8 mouse cellular contexts compared by ENCODE assay signal in the genomic region with DNA sequence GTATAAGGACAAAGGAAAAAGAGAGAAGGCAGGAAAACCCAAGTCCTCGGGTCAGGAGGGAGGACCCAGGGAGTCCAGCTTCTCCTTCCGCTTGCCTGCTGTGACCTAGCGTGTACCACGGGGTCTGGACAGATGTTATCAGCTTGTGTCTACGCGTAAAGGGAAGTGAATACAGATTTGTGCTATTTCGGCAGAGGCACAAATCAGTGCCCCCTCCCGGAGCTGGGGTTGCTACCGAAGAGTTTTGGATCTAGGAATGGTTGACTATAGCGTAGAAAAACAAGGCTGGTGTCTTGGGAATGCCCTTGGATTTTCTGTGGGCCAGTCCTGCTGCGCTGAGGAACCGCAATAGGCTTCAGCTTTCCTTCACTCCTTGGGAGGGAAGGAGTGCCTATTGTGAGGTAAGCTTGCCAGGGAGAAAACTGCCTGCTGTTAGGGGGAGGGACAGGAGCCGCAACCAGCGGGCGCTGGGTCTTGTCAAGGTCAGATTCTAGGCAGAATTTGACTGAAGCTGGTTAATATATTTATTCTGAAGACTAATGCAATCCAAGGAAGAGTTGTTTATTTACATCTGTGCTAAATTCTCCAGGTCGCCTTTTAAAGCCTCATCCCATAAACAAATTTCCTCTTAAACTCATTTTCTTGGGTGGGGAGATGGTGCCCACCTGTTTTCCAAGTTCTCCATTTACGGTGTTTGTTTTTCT. TPM values are rescaled to one million over a fixed set of nuclear protein-coding genes. Genes with fewer than 3 reads are reported as not detected.
DNase-seq lines count a peak whose midpoint lies in the region; ATAC-seq and TF ChIP-seq lines count a peak whose summit lies in the region.

No protein-coding gene starts in this region.

- ATAC-seq in heart, embryonic 16.5 days (replicated peaks; ENCODE audit: extremely low read depth, insufficient read depth, low FRiP score): peak; percentile 77
- peak; percentile 92 for ATAC-seq in neural tube, embryonic 12.5 days (ENCODE audit: low FRiP score, low read depth)

- TF ChIP-seq POLR2A in lung, adult 2 months (IDR thresholded peaks at IDR 0.05; ENCODE audit: borderline replicate concordance, extremely low read depth, low read depth, low read length): peak; percentile 21; the same call in 1 of the 2 replicates

- peaks cover 31% of the 10 kb centered on the region for H3K4me1 ChIP-seq in forebrain, embryonic 10.5 days
- no peaks in the 10 kb centered on the region for H3K4me1 ChIP-seq in heart, embryonic 16.5 days (ENCODE audit: control insufficient read depth, insufficient read depth, low read length)
- H3K4me1 ChIP-seq in lung, adult 2 months (ENCODE audit: control insufficient read depth, insufficient read depth, low read length): no peaks in the 10 kb centered on the region
- peaks cover 12% of the 10 kb centered on the region for H3K4me1 ChIP-seq in neural tube, embryonic 12.5 days

- H3K9me3 ChIP-seq in forebrain, embryonic 10.5 days: no peaks in the 10 kb centered on the region
- H3K9me3 ChIP-seq in heart, embryonic 16.5 days (replicated peaks; ENCODE audit: control insufficient read depth, low read length): no peaks in the 10 kb centered on the region
- no peaks in the 10 kb centered on the region for H3K9me3 ChIP-seq in neural tube, embryonic 12.5 days

- peak overlapping the region; percentile 88 for H3K4me2 ChIP-seq in heart, embryonic 16.5 days (ENCODE audit: low read depth, low read length)
- peak overlapping the region; percentile 63 for H3K4me2 ChIP-seq in neural tube, embryonic 12.5 days (replicated peaks)

- no peak for TF ChIP-seq CTCF in lung, adult 2 months (IDR thresholded peaks at IDR 0.05; ENCODE audit: insufficient read depth, low read length)

- peak overlapping the region; percentile 83 for H3K27ac ChIP-seq in forebrain, embryonic 10.5 days
- H3K27ac ChIP-seq in heart, embryonic 16.5 days (ENCODE audit: low read length): peak overlapping the region; percentile 70
- no peak overlapping the region for H3K27ac ChIP-seq in neural tube, embryonic 12.5 days

- WGBS in forebrain, embryonic 10.5 days: 4% methylated on average over 17 of the region's 17 CpGs
- 2% methylated on average over 17 of the region's 17 CpGs for WGBS in heart, embryonic 16.5 days
- 3% methylated on average over 17 of the region's 17 CpGs for WGBS in lung, adult 2 months
- 3% methylated on average over 17 of the region's 17 CpGs for WGBS in neural tube, embryonic 12.5 days

- H3K36me3 ChIP-seq in forebrain, embryonic 10.5 days (replicated peaks): peaks cover 59% of the 10 kb centered on the region
- no peaks in the 10 kb centered on the region for H3K36me3 ChIP-seq in heart, embryonic 16.5 days (ENCODE audit: control insufficient read depth, insufficient read depth)
- H3K36me3 ChIP-seq in neural tube, embryonic 12.5 days: no peaks in the 10 kb centered on the region

- H3K27me3 ChIP-seq in forebrain, embryonic 10.5 days (ENCODE audit: poor library complexity, severe bottlenecking): no peaks in the 10 kb centered on the region
- H3K27me3 ChIP-seq in heart, embryonic 16.5 days (ENCODE audit: control insufficient read depth, insufficient read depth, low read length): no peaks in the 10 kb centered on the region
- no peaks in the 10 kb centered on the region for H3K27me3 ChIP-seq in neural tube, embryonic 12.5 days (replicated peaks)

- peak overlapping the region; percentile 81 for H3K9ac ChIP-seq in heart, embryonic 16.5 days (ENCODE audit: low read length)
- peak overlapping the region; percentile 48 for H3K9ac ChIP-seq in neural tube, embryonic 12.5 days

- DNase-seq in CD8-positive naive resting alpha-beta T cell, adult 2 months (ENCODE audit: low read depth in 2 of 2, low spot score in 2 of 2): peak; percentile 25 to 37
- peak; percentile 7 to 15 for DNase-seq in adrenal gland, postnatal 4 days (ENCODE audit: low spot score in 2 of 2)
- DNase-seq in forebrain, embryonic 10.5 days (ENCODE audit: extremely low spot score, low spot score): peak; percentile 54
- peak; percentile 67 for DNase-seq in kidney, postnatal 10 days
- peak; percentile 61 for DNase-seq in lung, adult 2 months
- DNase-seq in urinary bladder, postnatal 25 days (ENCODE audit: low spot score): peak; percentile 19

- peak overlapping the region; percentile 42 for H3K4me3 ChIP-seq in forebrain, embryonic 10.5 days
- H3K4me3 ChIP-seq in heart, embryonic 16.5 days (ENCODE audit: low read length): peak overlapping the region; percentile 64
- peak overlapping the region; percentile 53 for H3K4me3 ChIP-seq in lung, adult 2 months (replicated peaks; ENCODE audit: extremely low read depth, low read depth, low read length)
- peak overlapping the region; percentile 30 for H3K4me3 ChIP-seq in neural tube, embryonic 12.5 days

RNA-seq across cellular contexts. Expression of gene Lix1, which starts 46.4 kb away (rescaled TPM):
- 10 to 100 TPM; 15.2 to 16.0 TPM for total RNA-seq in adrenal gland, postnatal 4 days (2021)
- polyA plus RNA-seq in forebrain, embryonic 10.5 days (2016; fragmentation: Nextera tagmentation; extraction: Ambion mirVana): 104 and 105 TPM in 2 replicates
- 2.7 and 3.7 TPM in 2 replicates for polyA plus RNA-seq in heart, embryonic 16.5 days (2015; fragmentation: Nextera tagmentation; extraction: Ambion mirVana)
- 0.34 and 0.38 TPM in 2 replicates for polyA plus RNA-seq in lung, adult 2 months (2012; rRNA removed)
- polyA plus RNA-seq in neural tube, embryonic 12.5 days (2016; fragmentation: Nextera tagmentation; extraction: Ambion mirVana): 20.3 and 26.8 TPM in 2 replicates

Comparison
In these comparisons a context has a peak if more than half of its experiments do, and no peak if none do; other contexts are left out.
1. DNase-seq: peak in every context shown above with its lines; median percentile 67 in kidney, postnatal 10 days; 61 in lung, adult 2 months; 54 in forebrain, embryonic 10.5 days; 31 in CD8-positive naive resting alpha-beta T cell, adult 2 months; 19 in urinary bladder, postnatal 25 days; 11 in adrenal gland, postnatal 4 days.